Mouse (Mus musculus) hindbrain, embryonic 16.5 days (tissue): ENCODE measurements around the gene Slc17a9. TPM values are rescaled to one million over a fixed set of nuclear protein-coding genes. Genes with fewer than 3 reads are reported as not detected.

Source experiments
- ATAC-seq: fragments of 200-750 bp; cut with Nextera tagmentation; 2 replicates; pipeline ENCODE4 v1.8.0; 2017; ENCODE audit warnings: moderate TSS enrichment, moderate library complexity
- H3K27ac ChIP-seq: fragments of 300-500 bp; sonication (generic); 2 replicates; pipeline ENCODE4 v1.5.1; 2014; ENCODE audit warnings: low read depth, mild to moderate bottlenecking, control low read depth, low read length, moderate library complexity
- H3K27me3 ChIP-seq: fragments of 300-500 bp; sonication (generic); replicated peaks from 2 replicates; pipeline ENCODE4 v1.6.1; 2014; ENCODE audit warnings: low read length; ENCODE audit not compliant: control insufficient read depth, insufficient read depth
- H3K36me3 ChIP-seq: fragments of 300-500 bp; sonication (generic); 2 replicates; pipeline ENCODE4 v1.6.1; 2014; ENCODE audit warnings: mild to moderate bottlenecking, low read length, moderate library complexity, mixed read lengths; ENCODE audit not compliant: control insufficient read depth, insufficient read depth
- H3K4me1 ChIP-seq: fragments of 300-500 bp; sonication (generic); 2 replicates; pipeline ENCODE4 v1.6.1; 2014; ENCODE audit warnings: low read depth, low read length; ENCODE audit not compliant: control insufficient read depth, insufficient read depth
- H3K4me2 ChIP-seq: fragments of 300-500 bp; sonication (generic); 2 replicates; pipeline ENCODE4 v1.6.1; 2014; ENCODE audit warnings: mild to moderate bottlenecking, low read length, control low read depth, moderate library complexity
- H3K4me3 ChIP-seq: fragments of 300-500 bp; sonication (generic); 2 replicates; pipeline ENCODE4 v1.5.1; 2014; ENCODE audit warnings: mild to moderate bottlenecking, low read length, control low read depth, moderate library complexity
- H3K9ac ChIP-seq: fragments of 300-500 bp; sonication (generic); 2 replicates; pipeline ENCODE4 v1.6.1; 2014; ENCODE audit warnings: low read depth, mild to moderate bottlenecking, control low read depth, low read length, moderate library complexity
- H3K9me3 ChIP-seq: fragments of 300-500 bp; sonication (generic); 2 replicates; pipeline ENCODE4 v1.6.1; 2014; ENCODE audit warnings: mild to moderate bottlenecking, low read length, moderate library complexity; ENCODE audit not compliant: control insufficient read depth
- WGBS: fragments of 180-500 bp; shearing (Covaris S2); extraction: QIAGEN DNeasy Blood & Tissue Kit; methylation state at CpG from one replicate; pipeline ENCODE4 v1.1.7; 2014; 5-methylcytosine and 5-hydroxymethylcytosine counted together
- polyA plus RNA-seq: library from polyadenylated mRNA; unstranded; fragments of >200 nt; fragmentation: Nextera tagmentation; extraction: Ambion mirVana; gene quantifications from 2 replicates; pipeline ENCODE4 v1.2.1, GENCODE M21; 2015

The Slc17a9 gene
- polyA plus RNA-seq, 1 experiment from 2014 or later: 0.19 TPM

DNA sequence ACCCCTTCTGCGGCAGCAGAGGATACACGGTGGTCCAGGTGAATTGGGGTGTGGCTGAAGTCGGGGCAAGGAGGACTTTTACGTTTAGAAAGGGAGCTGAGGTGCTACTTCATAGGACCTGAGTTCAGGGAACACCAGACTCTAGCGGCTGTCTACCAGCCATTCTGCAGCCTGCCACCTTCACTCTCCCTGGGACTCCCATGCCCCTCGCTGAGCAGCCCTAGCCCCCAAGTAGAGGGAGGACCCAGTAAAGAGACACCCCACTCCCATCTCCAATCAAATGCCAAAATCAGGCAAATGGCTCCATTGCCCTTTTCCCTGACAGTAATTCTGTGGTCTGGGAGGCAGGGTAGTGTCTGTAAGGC is 333 bp downstream of the Slc17a9 start:
- 0 out of 2 replicates have a peak overlapping the region, but pooled peaks have one; percentile 11 for H3K4me2 ChIP-seq
- 0 out of 2 replicates have a peak, but pooled peaks cover 4% of the 10 kb centered on the region for H3K4me1 ChIP-seq
- H3K27me3 ChIP-seq: no peaks in the 10 kb centered on the region; the same call in 1 of the 2 replicates
- WGBS: 14% methylated on average over 6 of the region's 6 CpGs
- no peak overlapping the region for H3K9ac ChIP-seq
- no peaks in the 10 kb centered on the region for H3K9me3 ChIP-seq
- no peak for ATAC-seq
- peaks cover 18% of the 10 kb centered on the region for H3K36me3 ChIP-seq
- no peak overlapping the region for H3K27ac ChIP-seq
- no peak overlapping the region for H3K4me3 ChIP-seq

DNA sequence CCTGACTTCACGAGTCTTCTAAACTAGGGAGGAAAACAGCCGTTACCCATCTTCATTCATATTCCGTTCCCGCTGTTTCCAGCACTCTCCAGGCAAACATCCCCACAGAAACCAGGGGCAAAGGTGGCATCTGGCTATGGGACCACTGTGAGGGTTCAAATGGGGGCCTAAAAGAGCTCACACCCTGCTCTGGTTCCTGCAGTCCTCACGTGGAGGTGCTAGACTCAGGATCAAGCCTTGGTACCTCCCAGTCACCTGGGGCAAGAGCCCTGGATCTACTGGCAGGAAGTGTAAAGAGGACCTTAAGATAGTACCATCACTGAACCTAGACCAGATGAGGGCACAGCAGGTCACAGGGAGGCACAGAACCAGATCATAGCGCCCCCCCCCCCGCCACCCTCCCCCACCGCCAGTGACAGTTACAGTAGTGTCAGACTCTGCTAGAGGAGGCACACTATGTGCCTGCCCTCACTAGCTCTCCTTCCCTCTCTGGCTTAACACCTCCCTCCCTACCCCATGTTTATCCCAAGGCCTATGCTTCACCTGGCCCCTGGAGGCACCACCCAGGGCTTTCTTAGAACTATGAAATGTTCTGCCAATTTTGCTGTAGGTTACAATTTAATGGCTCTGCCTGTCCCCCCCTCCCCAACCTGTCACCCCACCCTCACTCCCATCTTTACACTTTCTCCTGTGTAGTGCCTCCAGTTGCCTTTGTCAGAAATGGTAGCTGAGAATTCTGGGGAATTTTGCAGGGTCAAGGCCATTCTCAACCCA is 980 bp downstream of the Slc17a9 start:
- ATAC-seq: no peak
- no peaks in the 10 kb centered on the region for H3K9me3 ChIP-seq
- H3K9ac ChIP-seq: no peak overlapping the region
- no peak overlapping the region for H3K27ac ChIP-seq
- H3K4me3 ChIP-seq: no peak overlapping the region
- WGBS: 44% methylated on average over 8 of the region's 8 CpGs
- no peaks in the 10 kb centered on the region; the same call in 1 of the 2 replicates for H3K27me3 ChIP-seq
- peaks cover 15% of the 10 kb centered on the region for H3K36me3 ChIP-seq
- H3K4me1 ChIP-seq: 0 out of 2 replicates have a peak, but pooled peaks cover 4% of the 10 kb centered on the region
- no peak overlapping the region for H3K4me2 ChIP-seq

DNA sequence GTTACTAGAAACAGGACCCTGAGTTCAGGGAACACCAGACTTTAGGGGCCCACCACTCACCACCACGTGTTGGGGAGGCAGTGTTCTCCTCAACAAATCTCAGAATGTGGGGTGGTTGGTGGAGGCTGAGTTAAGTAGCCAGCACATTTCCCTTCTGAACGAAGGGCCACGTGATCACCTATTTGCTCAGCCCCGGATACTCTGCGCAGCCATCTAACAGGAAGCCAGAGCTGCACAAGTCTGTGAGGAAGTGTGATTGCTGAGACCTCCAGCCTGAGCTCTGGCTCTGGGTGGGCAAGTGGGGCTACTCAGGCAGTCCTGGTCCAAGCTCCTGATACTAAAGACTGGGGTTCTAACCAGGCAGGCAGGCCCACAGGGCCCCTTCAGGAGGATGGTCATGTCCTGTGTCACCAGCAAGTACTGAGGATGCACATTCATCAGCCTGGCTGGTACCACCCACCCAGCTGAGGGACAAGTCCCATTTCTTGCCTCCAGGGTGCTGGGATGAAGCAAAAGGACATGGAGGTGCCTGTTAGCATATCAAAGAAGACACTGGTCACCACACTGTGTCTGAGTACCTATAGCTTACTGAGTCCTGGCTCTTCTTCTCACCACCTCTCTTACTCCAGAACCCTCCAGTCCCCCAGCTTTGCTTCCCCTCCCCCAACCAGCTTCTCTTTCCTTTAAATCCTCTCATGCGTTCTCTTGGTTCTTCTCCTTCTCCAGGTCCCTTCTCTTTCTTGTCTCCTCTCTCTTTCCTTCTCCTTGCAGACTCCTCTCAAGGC is 1.8 kb downstream of the Slc17a9 start:
- 75% methylated on average over 6 of the region's 6 CpGs for WGBS
- no peak overlapping the region for H3K9ac ChIP-seq
- no peak overlapping the region for H3K4me2 ChIP-seq
- H3K27ac ChIP-seq: no peak overlapping the region
- no peak overlapping the region for H3K4me3 ChIP-seq
- H3K9me3 ChIP-seq: no peaks in the 10 kb centered on the region
- ATAC-seq: no peak
- no peaks in the 10 kb centered on the region; the same call in 1 of the 2 replicates for H3K27me3 ChIP-seq
- H3K36me3 ChIP-seq: peaks cover 8% of the 10 kb centered on the region
- 0 out of 2 replicates have a peak, but pooled peaks cover 4% of the 10 kb centered on the region for H3K4me1 ChIP-seq

DNA sequence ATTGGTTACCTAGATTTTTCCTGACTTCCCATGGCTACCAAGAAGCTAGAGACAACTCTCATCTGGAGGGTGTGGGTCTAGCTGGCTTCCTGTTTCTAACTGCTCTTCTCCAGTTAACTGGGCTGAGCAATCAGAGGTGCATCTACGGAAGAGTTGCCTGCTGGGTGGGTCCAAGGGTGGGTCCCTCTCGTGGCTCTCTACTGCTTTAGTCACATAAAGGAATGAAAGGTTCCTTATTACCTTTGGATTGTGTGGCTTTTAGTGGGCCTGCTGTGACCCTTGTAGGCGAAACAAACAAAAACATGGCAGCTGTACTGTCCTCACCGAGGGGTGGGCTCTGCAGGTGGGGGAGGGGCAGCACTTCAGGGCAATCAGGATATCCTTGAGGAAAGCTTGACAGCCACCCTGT is 2.6 kb downstream of the Slc17a9 start:
- 49% methylated on average over 4 of the region's 4 CpGs for WGBS
- ATAC-seq: no peak
- H3K27me3 ChIP-seq: no peaks in the 10 kb centered on the region; the same call in 1 of the 2 replicates
- no peak overlapping the region for H3K27ac ChIP-seq
- H3K4me2 ChIP-seq: no peak overlapping the region
- H3K4me3 ChIP-seq: no peak overlapping the region
- peaks cover 2% of the 10 kb centered on the region; the same call in 1 of the 2 replicates for H3K36me3 ChIP-seq
- 0 out of 2 replicates have a peak, but pooled peaks cover 4% of the 10 kb centered on the region for H3K4me1 ChIP-seq
- no peak overlapping the region for H3K9ac ChIP-seq
- no peaks in the 10 kb centered on the region for H3K9me3 ChIP-seq

DNA sequence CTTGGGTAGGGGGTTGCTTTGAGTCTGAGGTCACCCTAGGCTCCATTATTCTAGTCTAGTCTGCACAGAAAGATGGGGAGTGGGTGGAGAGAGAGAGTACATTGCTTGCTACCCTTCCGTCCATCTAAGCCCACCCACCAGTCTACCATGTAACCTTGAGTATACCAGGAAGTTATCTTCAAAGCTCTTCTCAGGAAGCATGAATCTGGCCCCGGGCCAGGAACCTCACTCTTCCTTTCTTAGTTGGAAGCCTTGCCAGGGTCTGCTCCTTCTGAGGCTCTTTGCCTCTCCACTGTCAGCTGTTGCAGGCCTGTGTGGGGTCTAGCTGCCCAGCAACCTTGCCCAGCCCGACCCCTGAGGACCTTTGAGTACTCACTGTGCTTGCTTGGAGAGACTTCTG is 6.0 kb downstream of the Slc17a9 start:
- Histone ChIP-seq H3K4me1 (no peaks in the 10 kb centered on the region), H3K4me3 (no peak overlapping the region), H3K9me3 (no peaks in the 10 kb centered on the region), H3K4me2 (no peak overlapping the region), H3K27me3 (no peaks in the 10 kb centered on the region), H3K27ac (no peak overlapping the region), H3K36me3 (no peaks in the 10 kb centered on the region), H3K9ac (no peak overlapping the region)
- 78% methylated on average over 3 of the region's 3 CpGs for WGBS
- ATAC-seq: no peak

DNA sequence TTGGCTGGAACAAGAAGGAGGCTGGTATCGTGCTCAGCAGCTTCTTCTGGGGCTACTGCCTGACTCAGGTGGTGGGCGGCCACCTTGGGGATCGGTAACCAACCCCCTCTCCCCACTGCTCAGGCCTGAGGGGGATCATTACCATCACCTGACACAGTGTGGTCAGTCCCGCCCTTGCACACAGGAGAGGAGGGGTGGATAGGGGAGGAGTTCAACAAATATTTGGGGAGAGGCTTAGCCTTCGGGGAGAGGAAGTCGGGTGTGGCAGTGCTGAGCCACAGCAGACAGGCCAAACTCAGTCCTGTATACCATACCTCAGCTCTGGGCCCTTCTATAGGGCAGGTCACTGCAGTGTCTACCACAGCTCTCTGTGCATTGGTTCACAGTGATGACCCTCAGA is 6.9 kb downstream of the Slc17a9 start:
- 79% methylated on average over 6 of the region's 6 CpGs for WGBS
- H3K4me2 ChIP-seq: no peak overlapping the region
- H3K27ac ChIP-seq: no peak overlapping the region
- no peak for ATAC-seq
- H3K4me1 ChIP-seq: no peaks in the 10 kb centered on the region
- no peaks in the 10 kb centered on the region for H3K9me3 ChIP-seq
- H3K4me3 ChIP-seq: no peak overlapping the region
- no peak overlapping the region for H3K9ac ChIP-seq
- H3K27me3 ChIP-seq: no peaks in the 10 kb centered on the region
- H3K36me3 ChIP-seq: no peaks in the 10 kb centered on the region

DNA sequence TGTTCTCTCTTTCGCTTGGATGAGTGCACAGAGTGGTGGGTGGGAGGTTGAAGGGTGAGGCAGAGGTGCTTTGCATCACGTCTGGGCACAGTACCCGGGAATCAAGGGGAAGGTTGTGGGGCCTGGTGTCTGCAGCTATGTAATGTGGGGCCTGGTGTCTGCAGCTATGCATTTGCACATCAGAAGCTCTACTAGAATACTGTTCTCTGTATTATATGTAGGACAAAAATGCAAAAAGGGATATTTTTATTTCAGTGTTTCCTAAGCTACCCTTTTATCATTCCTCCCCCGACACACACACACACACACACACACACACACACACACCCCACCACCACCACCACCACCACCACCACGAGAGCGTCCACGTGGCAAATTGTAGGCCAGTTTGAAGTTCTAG is 10.2 kb downstream of the Slc17a9 start:
- Histone ChIP-seq H3K36me3 (no peaks in the 10 kb centered on the region), H3K9ac (no peak overlapping the region), H3K4me3 (no peak overlapping the region), H3K27me3 (no peaks in the 10 kb centered on the region), H3K4me2 (no peak overlapping the region), H3K4me1 (no peaks in the 10 kb centered on the region), H3K9me3 (no peaks in the 10 kb centered on the region), H3K27ac (no peak overlapping the region)
- no peak for ATAC-seq
- 77% methylated on average over 7 of the region's 7 CpGs for WGBS

DNA sequence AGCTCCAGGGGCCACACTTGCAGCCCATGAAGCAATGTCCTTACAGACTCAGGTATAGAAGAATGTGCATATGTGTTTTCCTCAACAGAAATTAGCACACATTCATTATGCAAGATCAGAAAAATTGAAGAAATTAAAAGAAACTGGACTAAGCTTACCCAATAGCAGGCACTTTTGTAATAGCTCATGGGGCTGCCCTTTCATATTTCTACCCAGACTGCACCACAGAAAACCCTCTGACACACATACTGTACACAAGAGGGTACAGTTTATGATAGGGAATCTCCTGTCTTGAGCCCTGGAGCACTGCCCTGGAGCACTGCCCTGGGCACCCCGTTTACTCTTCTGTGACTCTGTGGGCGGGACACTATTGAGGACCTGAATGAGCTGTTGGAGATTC is 12.9 kb downstream of the Slc17a9 start:
- ATAC-seq: no peak
- no peak overlapping the region for H3K9ac ChIP-seq
- WGBS: 69% methylated on average over 2 of the region's 2 CpGs

DNA sequence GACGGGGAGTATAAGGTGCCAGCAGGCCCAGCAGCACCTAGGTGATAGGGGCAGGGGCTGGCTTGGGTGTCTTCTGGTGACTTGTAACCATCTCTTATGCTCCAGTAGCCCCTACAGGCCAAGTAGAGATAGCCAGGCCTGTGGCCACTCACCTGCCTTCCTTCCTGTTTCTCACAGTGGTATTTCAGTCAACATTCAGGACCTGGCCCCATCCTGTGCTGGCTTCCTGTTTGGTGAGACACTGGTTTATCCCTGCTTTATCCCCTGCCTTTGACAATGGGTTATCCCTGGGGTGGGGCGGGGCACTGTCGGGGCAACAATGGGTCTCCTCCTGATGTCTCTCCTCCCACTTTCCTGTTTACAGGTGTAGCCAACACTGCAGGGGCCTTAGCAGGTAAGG is 15.3 kb downstream of the Slc17a9 start:
- ATAC-seq: no peak
- WGBS: 34% methylated on average over 3 of the region's 3 CpGs
- Histone ChIP-seq H3K27me3 (no peaks in the 10 kb centered on the region), H3K9ac (no peak overlapping the region), H3K27ac (no peak overlapping the region), H3K9me3 (no peaks in the 10 kb centered on the region), H3K4me1 (no peaks in the 10 kb centered on the region), H3K4me3 (no peak overlapping the region), H3K4me2 (no peak overlapping the region), H3K36me3 (no peaks in the 10 kb centered on the region)

More for the DNA sequence above, 12.9 kb downstream of the Slc17a9 start:
- Histone ChIP-seq H3K9me3 (no peaks in the 10 kb centered on the region), H3K4me1 (no peaks in the 10 kb centered on the region), H3K27me3 (no peaks in the 10 kb centered on the region), H3K36me3 (no peaks in the 10 kb centered on the region), H3K4me3 (no peak overlapping the region), H3K27ac (no peak overlapping the region), H3K4me2 (no peak overlapping the region)
